Mouse (Mus musculus) layer of hippocampus, postnatal 25 days (tissue): ENCODE measurements around the gene Cwf19l2. TPM values are rescaled to one million over a fixed set of nuclear protein-coding genes. Genes with fewer than 3 reads are reported as not detected.
"Not testable (repeated sequence)": the region's sequence is repeated elsewhere in the genome, so short reads cannot be mapped to it uniquely, and the experiment has no call there.

Experiments
- DNase-seq, 2 experiments: peaks; one replicate each; pipeline ENCODE4 v3.0.0; 2022; ENCODE audit warnings: mixed read lengths in 2 of 2, low spot score in 1 of 2; ENCODE audit errors: extremely low spot score in 1 of 2
- total RNA-seq, 2 experiments: library from RNA; stranded (reverse); gene quantifications; 2 replicates each; pipeline ENCODE4 v1.2.3; 2021

The Cwf19l2 gene
- 10 to 100 TPM; 14.0 to 20.6 TPM for total RNA-seq

GRCm38 (mm10) chr9:3403251-3404208, at the start of gene Cwf19l2:
TSS of gene Cwf19l2 (plus strand) at chr9:3403592.
- peak; percentile 49 to 65 for DNase-seq

DNA sequence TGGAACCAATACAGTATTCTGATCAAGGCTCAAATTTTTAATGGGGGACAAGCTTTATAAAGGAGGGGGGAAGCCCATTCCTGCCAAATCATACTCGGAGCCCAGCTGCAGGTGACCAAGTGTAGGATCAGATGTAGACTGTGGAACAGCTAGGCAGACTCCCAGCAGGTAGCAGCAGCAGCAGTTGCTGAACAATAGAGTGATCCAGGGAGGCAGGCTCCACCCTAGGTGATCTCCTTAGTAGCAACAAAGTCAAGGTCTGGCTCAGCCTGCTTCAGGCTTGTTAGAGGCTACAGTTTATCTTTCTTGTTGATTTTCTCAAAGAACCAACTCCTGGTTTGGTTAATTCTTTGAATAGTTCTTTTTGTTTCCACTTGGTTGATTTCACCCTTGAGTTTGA, 27.1 kb upstream of the Cwf19l2 start:
- not testable (repeated sequence) for DNase-seq

- DNase-seq: peak in 1 of 2 experiments; percentile 4
These were observed 980 bp downstream of the Cwf19l2 start for GRCm38 (mm10) chr9:3404372-3404771.

- not testable (repeated sequence) for DNase-seq
These were observed 36.3 kb downstream of the Cwf19l2 start for GRCm38 (mm10) chr9:3439555-3440300.

- no peak for DNase-seq
These were observed 68.5 kb downstream of the Cwf19l2 start for GRCm38 (mm10) chr9:3471897-3472296.

- no peak for DNase-seq
These were observed 115.3 kb downstream of the Cwf19l2 start for GRCm38 (mm10) chr9:3518645-3519044.

DNA sequence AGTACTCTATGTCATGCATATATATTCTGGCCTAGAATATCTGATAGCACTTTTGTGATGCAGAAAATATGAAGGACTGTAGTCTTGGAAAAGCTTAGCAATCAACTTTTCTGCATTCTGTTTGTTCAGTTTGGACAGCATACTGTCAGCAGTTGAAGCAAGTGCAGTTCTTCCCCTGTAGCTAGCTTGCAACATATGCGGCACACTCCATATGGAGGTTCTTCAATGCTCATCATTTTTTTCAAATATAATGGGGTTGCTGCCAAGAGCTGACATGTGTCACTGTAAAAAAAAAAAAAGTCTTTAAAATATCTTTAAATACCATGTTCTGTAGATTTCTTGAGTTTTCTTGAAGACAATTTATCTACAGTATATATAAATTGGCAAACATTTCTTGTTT, 115.8 kb downstream of the Cwf19l2 start:
- no peak for DNase-seq

GRCm38 (mm10) chr9:3521031-3521430, 117.6 kb downstream of the Cwf19l2 start:
- DNase-seq: no peak

Other genes starting within 250 kb of the Cwf19l2 start
- 10 to 100 TPM; 43.9 to 49.2 TPM for gene Alkbh8, start 68.5 kb upstream of the Cwf19l2 start, total RNA-seq
- 10 to 100 TPM; 60.9 to 71.3 TPM for gene Gucy1a2, start 129.2 kb downstream of the Cwf19l2 start, total RNA-seq